Mouse (Mus musculus): ENCODE measurements at regions not wholly inside any gene's neighbourhood (a gene's known extent, or its start where the extent isn't known, plus 50 kb on each side); places are given as distances from the start of the nearest gene placed in this dataset.
A peak's percentile ranks its signal among the peaks of the same experiment; 100 is the strongest.

DNA sequence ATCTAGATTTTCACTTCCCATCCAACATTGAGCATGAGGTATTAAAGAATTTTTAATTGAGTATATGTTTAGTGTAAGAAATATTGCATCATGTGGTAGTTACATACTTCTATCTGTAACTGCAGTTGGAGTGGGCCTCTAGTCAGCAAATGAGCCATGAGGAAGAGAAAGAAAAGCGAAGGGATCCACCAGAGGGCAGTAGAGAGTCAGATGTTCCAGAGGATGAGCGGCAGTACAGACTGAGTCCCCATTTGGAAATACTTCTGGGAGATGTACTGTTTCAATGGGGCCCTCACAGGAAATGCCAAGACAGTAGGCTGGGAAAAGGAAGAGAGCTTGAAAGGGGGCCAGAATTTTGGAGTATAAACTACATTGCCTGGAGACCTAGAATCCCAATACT, 221.2 kb downstream of the Myh15 start:
- 6% methylated on average over 2 of the region's 2 CpGs for WGBS
- no peaks in the 10 kb centered on the region for H3K4me1 ChIP-seq (ENCODE audit: control insufficient read depth, insufficient read depth, low read length)
- H3K4me3 ChIP-seq (replicated peaks; ENCODE audit: extremely low read depth, low read depth, low read length) = no peak overlapping the region
- TF ChIP-seq CTCF (IDR thresholded peaks at IDR 0.05; ENCODE audit: insufficient read depth, low read length) (peak; percentile 49), POLR2A (IDR thresholded peaks at IDR 0.05; ENCODE audit: borderline replicate concordance, extremely low read depth, low read depth, low read length) (no peak)
- peak; percentile 14 for DNase-seq

- no peak for DNase-seq
- no peak overlapping the region for H3K4me3 ChIP-seq (replicated peaks; ENCODE audit: extremely low read depth, low read depth, low read length)
- H3K4me1 ChIP-seq (ENCODE audit: control insufficient read depth, insufficient read depth, low read length) = no peaks in the 10 kb centered on the region; the same call in 1 of the 2 replicates
- TF ChIP-seq CTCF (IDR thresholded peaks at IDR 0.05; ENCODE audit: insufficient read depth, low read length) (no peak), POLR2A (IDR thresholded peaks at IDR 0.05; ENCODE audit: borderline replicate concordance, extremely low read depth, low read depth, low read length) (no peak)
- WGBS = 60% methylated on average over 4 of the region's 4 CpGs
Observed at GRCm38 (mm10) chr16:49288096-49288714, 230.9 kb downstream of the Myh15 start.

GRCm38 (mm10) chr16:49289200-49290079, 232.2 kb downstream of the Myh15 start:
- no peak for DNase-seq
- no peaks in the 10 kb centered on the region; the same call in 1 of the 2 replicates for H3K4me1 ChIP-seq (ENCODE audit: control insufficient read depth, insufficient read depth, low read length)
- WGBS = 79% methylated on average over 10 of the region's 10 CpGs
- TF ChIP-seq CTCF (IDR thresholded peaks at IDR 0.05; ENCODE audit: insufficient read depth, low read length) = no peak
- TF ChIP-seq POLR2A (IDR thresholded peaks at IDR 0.05; ENCODE audit: borderline replicate concordance, extremely low read depth, low read depth, low read length) = no peak
- no peak overlapping the region for H3K4me3 ChIP-seq (replicated peaks; ENCODE audit: extremely low read depth, low read depth, low read length)

DNA sequence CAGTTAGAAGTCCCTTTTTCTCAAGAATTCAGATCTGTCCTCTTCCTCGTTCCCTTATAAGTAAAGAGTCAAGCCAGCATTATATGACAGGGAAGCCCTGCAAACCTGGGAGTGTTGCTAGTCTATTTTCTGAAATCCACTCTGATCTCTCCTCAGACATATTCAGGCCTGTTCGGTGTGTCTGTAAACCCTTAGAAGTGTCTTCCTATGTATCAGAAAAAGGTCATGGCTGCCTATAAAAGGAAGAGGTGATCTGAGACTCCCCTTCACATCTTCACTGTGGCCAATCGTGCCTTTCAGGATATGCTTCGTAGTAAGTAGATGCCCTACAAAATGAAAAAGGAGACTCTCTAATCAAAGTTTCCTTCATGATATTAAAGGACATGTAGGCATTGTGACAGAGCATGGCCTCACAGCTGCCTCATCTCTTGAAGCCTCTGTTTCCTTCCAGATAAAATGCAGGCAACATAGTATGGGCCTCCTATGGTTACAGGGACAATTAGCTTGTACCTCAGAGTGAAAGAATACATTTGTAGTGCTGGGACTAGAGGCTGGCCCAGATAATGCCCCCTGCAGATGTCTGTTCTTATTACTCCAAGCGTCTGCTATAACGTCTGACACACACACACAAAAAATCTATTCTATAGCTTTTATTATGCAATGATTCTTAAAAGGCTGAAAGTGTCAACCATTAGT, 246.5 kb downstream of the Myh15 start:
- no peak overlapping the region for H3K4me3 ChIP-seq (replicated peaks; ENCODE audit: extremely low read depth, low read depth, low read length)
- no peaks in the 10 kb centered on the region for H3K4me1 ChIP-seq (ENCODE audit: control insufficient read depth, insufficient read depth, low read length)
- WGBS = 89% methylated on average over 6 of the region's 6 CpGs
- no peak for DNase-seq
- TF ChIP-seq POLR2A (IDR thresholded peaks at IDR 0.05; ENCODE audit: borderline replicate concordance, extremely low read depth, low read depth, low read length) (no peak), CTCF (IDR thresholded peaks at IDR 0.05; ENCODE audit: insufficient read depth, low read length) (no peak)

GRCm38 (mm10) chr16:49304354-49304753, 247.1 kb downstream of the Myh15 start:
- no peak for TF ChIP-seq CTCF (IDR thresholded peaks at IDR 0.05; ENCODE audit: insufficient read depth, low read length)
- no peak for TF ChIP-seq POLR2A (IDR thresholded peaks at IDR 0.05; ENCODE audit: borderline replicate concordance, extremely low read depth, low read depth, low read length)
- Histone ChIP-seq H3K4me3 (replicated peaks; ENCODE audit: extremely low read depth, low read depth, low read length) (no peak overlapping the region), H3K4me1 (ENCODE audit: control insufficient read depth, insufficient read depth, low read length) (no peaks in the 10 kb centered on the region)
- 62% methylated on average over 2 of the region's 2 CpGs for WGBS
- no peak for DNase-seq

DNA sequence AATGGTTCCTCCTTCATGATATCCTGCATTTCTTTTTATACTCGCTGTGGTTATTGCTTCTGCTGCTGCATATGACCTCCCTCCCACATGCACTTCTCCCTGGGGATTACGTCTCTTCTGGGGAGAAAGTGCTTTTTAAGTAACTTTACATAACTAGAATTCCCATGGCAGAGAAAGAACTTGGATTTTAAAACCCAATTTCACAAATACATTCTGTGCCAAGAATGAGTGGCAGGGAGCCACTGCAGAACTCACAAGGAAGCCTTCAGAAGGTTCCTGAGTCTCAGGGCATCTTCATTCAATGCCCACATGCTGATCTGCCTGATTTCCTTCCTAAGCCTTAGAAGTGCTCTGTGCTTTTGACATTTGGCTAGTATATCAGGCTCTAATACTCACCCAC, 259.8 kb downstream of the Myh15 start:
- Histone ChIP-seq H3K4me1 (ENCODE audit: control insufficient read depth, insufficient read depth, low read length) (no peaks in the 10 kb centered on the region), H3K4me3 (replicated peaks; ENCODE audit: extremely low read depth, low read depth, low read length) (no peak overlapping the region)
- WGBS = 63% methylated on average over 2 of the region's 2 CpGs
- no peak for TF ChIP-seq POLR2A (IDR thresholded peaks at IDR 0.05; ENCODE audit: borderline replicate concordance, extremely low read depth, low read depth, low read length)
- TF ChIP-seq CTCF (IDR thresholded peaks at IDR 0.05; ENCODE audit: insufficient read depth, low read length) = no peak
- DNase-seq = no peak

GRCm38 (mm10) chr16:49319047-49319678, 261.9 kb downstream of the Myh15 start:
- WGBS = 75% methylated on average over 4 of the region's 4 CpGs

DNA sequence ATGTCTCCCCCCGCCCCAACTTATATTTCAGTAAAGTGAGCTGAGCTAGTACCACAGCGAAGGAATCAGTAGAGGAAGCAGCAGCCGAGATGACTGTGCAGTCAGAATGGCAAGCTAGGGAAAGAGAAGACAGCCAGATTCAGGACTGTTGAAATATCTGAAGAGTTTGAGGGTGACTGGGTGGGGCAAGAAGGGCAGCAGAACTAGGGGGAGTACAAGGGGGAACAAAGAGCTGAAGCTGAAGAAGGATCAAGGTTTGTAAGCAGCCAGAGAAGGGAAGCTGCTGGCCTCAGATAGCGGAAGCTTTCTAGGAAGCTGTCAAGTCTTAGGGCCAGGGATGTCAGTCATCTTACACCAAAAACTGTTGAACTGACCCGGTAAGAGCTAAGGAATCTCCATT, 262.5 kb downstream of the Myh15 start:
- 68% methylated on average over 5 of the region's 5 CpGs for WGBS
- no peak for DNase-seq
- no peaks in the 10 kb centered on the region for H3K4me1 ChIP-seq (ENCODE audit: control insufficient read depth, insufficient read depth, low read length)
- TF ChIP-seq CTCF (IDR thresholded peaks at IDR 0.05; ENCODE audit: insufficient read depth, low read length) (no peak), POLR2A (IDR thresholded peaks at IDR 0.05; ENCODE audit: borderline replicate concordance, extremely low read depth, low read depth, low read length) (no peak)
- H3K4me3 ChIP-seq (replicated peaks; ENCODE audit: extremely low read depth, low read depth, low read length) = no peak overlapping the region

More at GRCm38 (mm10) chr16:49319047-49319678, 261.9 kb downstream of the Myh15 start:
- no peak overlapping the region for H3K4me3 ChIP-seq (replicated peaks; ENCODE audit: extremely low read depth, low read depth, low read length)
- no peaks in the 10 kb centered on the region for H3K4me1 ChIP-seq (ENCODE audit: control insufficient read depth, insufficient read depth, low read length)
- TF ChIP-seq POLR2A (IDR thresholded peaks at IDR 0.05; ENCODE audit: borderline replicate concordance, extremely low read depth, low read depth, low read length) = no peak
- no peak for TF ChIP-seq CTCF (IDR thresholded peaks at IDR 0.05; ENCODE audit: insufficient read depth, low read length)
- no peak for DNase-seq

GRCm38 (mm10) chr16:49321951-49322350, 264.7 kb downstream of the Myh15 start:
- DNase-seq = no peak
- Histone ChIP-seq H3K4me1 (ENCODE audit: control insufficient read depth, insufficient read depth, low read length) (no peaks in the 10 kb centered on the region), H3K4me3 (replicated peaks; ENCODE audit: extremely low read depth, low read depth, low read length) (no peak overlapping the region)
- WGBS = 95% methylated on average over 1 of the region's 1 CpGs
- no peak for TF ChIP-seq CTCF (IDR thresholded peaks at IDR 0.05; ENCODE audit: insufficient read depth, low read length)

Measured in lung, adult 2 months (tissue).